Mouse (Mus musculus) MEL (cell line): ENCODE measurements around the gene Ephx1.
"Not testable (repeated sequence)": the region's sequence is repeated elsewhere in the genome, so short reads cannot be mapped to it uniquely, and the experiment has no call there.

ENCODE experiments used
- CTCF ChIP-seq, 3 experiments: IDR thresholded peaks in 2 of 3; conservative IDR thresholded peaks in 1 of 3; 2 replicates each; pipeline ENCODE4 v1.5.1; 2011 to 2012; ENCODE audit warnings: low read length in 3 of 3, low read depth in 2 of 3, mild to moderate bottlenecking in 2 of 3, improper control_type of control experiment in 1 of 3, inconsistent platforms in 1 of 3, mixed read lengths in 1 of 3, moderate library complexity in 1 of 3; ENCODE audit not compliant: control insufficient read depth in 1 of 3, insufficient read depth in 1 of 3, poor library complexity in 1 of 3, severe bottlenecking in 1 of 3
- E2F4 ChIP-seq: IDR thresholded peaks from 2 replicates; pipeline ENCODE4 v1.6.1; 2011; ENCODE audit warnings: low read depth, low read length, improper control_type of control experiment, borderline replicate concordance
- KAT2A ChIP-seq: conservative IDR thresholded peaks from 2 replicates; pipeline ENCODE4 v1.6.1; 2012; ENCODE audit warnings: low read depth, low read length, improper control_type of control experiment, inconsistent platforms
- MAZ ChIP-seq: IDR thresholded peaks from 2 replicates; pipeline ENCODE4 v1.6.1; 2012; ENCODE audit warnings: low read depth, mild to moderate bottlenecking, inconsistent platforms, low read length, improper control_type of control experiment
- MXI1 ChIP-seq: IDR thresholded peaks from 2 replicates; pipeline ENCODE4 v1.6.1; 2011; ENCODE audit warnings: mild to moderate bottlenecking, low read depth, low read length, improper control_type of control experiment
- MYB ChIP-seq: IDR thresholded peaks from 2 replicates; pipeline ENCODE4 v1.6.1; 2011; ENCODE audit warnings: mild to moderate bottlenecking, low read depth, low read length, improper control_type of control experiment
- NRF1 ChIP-seq: IDR thresholded peaks from 2 replicates; pipeline ENCODE4 v1.6.1; 2014; ENCODE audit warnings: low read depth, mild to moderate bottlenecking, inconsistent platforms, low read length, improper control_type of control experiment, moderate library complexity; ENCODE audit not compliant: poor library complexity, insufficient read depth, severe bottlenecking
- POLR2A ChIP-seq, 2 experiments: IDR thresholded peaks; 2 replicates each; pipeline ENCODE4 v1.6.1; 2011 to 2012; ENCODE audit warnings: low read length in 2 of 2, mild to moderate bottlenecking in 2 of 2, control low read depth in 1 of 2, improper control_type of control experiment in 1 of 2, low read depth in 1 of 2, moderate library complexity in 1 of 2; ENCODE audit not compliant: control insufficient read depth in 1 of 2, insufficient read depth in 1 of 2, poor library complexity in 1 of 2
- TAL1 ChIP-seq: IDR thresholded peaks from 2 replicates; pipeline ENCODE4 v1.6.1; 2012; ENCODE audit warnings: mild to moderate bottlenecking, inconsistent platforms, low read length, moderate library complexity, mixed read lengths
- USF2 ChIP-seq, 2 experiments: IDR thresholded peaks; 2 replicates each; pipeline ENCODE4 v1.6.1; 2011 to 2012; ENCODE audit warnings: improper control_type of control experiment in 2 of 2, low read length in 2 of 2, borderline replicate concordance in 1 of 2, inconsistent platforms in 1 of 2, low read depth in 1 of 2, mild to moderate bottlenecking in 1 of 2; ENCODE audit not compliant: insufficient read depth in 1 of 2

GRCm38 (mm10) chr1:181035015-181035778 lies 14.5 kb upstream of the Ephx1 start:
- not testable (repeated sequence) for TF ChIP-seq MYB; POLR2A (IDR thresholded peaks at IDR 0.05; ENCODE audit: control insufficient read depth in 1 of 2, insufficient read depth in 1 of 2, low read depth in 1 of 2, low read length in 2 of 2, poor library complexity in 1 of 2); MAZ; USF2 (IDR thresholded peaks at IDR 0.05; ENCODE audit: borderline replicate concordance in 1 of 2, insufficient read depth in 1 of 2, low read depth in 1 of 2, low read length in 2 of 2); CTCF (IDR thresholded peaks at IDR 0.05 in 2 of 3, conservative IDR thresholded peaks at IDR 0.05 in 1 of 3; ENCODE audit: control insufficient read depth in 1 of 3, insufficient read depth in 1 of 3, low read depth in 2 of 3, low read length in 3 of 3, poor library complexity in 1 of 3, severe bottlenecking in 1 of 3); TAL1; MXI1; KAT2A; E2F4; NRF1
